Mouse (Mus musculus) thymus, adult 2 months (tissue): Measurements from ENCODE around the gene Dpy19l1.

Experiments
- CTCF ChIP-seq: fragments of 200-500 bp; IDR thresholded peaks from 2 replicates; pipeline ENCODE4 v1.5.1; 2012; ENCODE audit warnings: mild to moderate bottlenecking, control low read depth, low read length, moderate library complexity, borderline replicate concordance; ENCODE audit not compliant: control insufficient read depth, poor library complexity, insufficient read depth; ENCODE audit errors: extremely low read depth
- POLR2A ChIP-seq: fragments of 200-500 bp; IDR thresholded peaks from 2 replicates; pipeline ENCODE4 v1.6.1; 2012; ENCODE audit warnings: mild to moderate bottlenecking, low read length, control low read depth, moderate library complexity; ENCODE audit not compliant: control insufficient read depth, poor library complexity, insufficient read depth; ENCODE audit errors: extremely low read depth

DNA sequence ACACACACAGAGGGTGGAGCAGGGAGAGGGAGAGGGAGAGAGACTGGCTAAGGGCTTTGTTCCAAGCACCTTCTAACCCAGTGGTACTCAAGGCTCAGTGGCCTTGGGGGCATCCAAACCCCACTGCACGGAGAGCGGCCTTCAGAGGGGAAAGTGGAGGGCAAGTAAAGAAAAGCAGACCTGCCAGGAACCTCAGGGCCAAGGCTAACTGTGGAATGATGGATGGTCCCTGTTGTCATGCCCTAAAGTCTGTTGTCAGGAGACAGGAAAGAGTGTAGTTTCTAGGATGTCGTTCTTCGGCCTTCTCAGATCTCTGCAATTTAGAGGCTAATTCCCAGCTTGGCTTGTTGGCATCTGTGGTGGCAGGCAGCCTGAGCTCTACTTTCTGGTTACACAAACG lies 32.8 kb downstream of the Dpy19l1 start:
- TF ChIP-seq POLR2A (no peak), CTCF (no peak)
